Mouse (Mus musculus) hindbrain, embryonic 14.5 days (tissue): ENCODE measurements around the gene Rdh16f2. TPM values are rescaled to one million over a fixed set of nuclear protein-coding genes. Genes with fewer than 3 reads are reported as not detected.
"Not testable (repeated sequence)": the region's sequence is repeated elsewhere in the genome, so short reads cannot be mapped to it uniquely, and the experiment has no call there.

Source experiments
- ATAC-seq: fragments of 200-750 bp; cut with Nextera tagmentation; 2 replicates; pipeline ENCODE4 v1.8.0; 2017; ENCODE audit warnings: moderate number of reproducible peaks, mild to moderate bottlenecking, moderate TSS enrichment, moderate library complexity; ENCODE audit not compliant: low FRiP score
- DNase-seq: peaks from one replicate; pipeline ENCODE4 v3.0.0-alpha.2; 2015; ENCODE audit warnings: low spot score
- H3K27ac ChIP-seq: fragments of 300-500 bp; sonication (generic); 2 replicates; pipeline ENCODE4 v1.5.1; 2014; ENCODE audit warnings: mild to moderate bottlenecking, moderate library complexity
- H3K27me3 ChIP-seq: fragments of 300-500 bp; sonication (generic); 2 replicates; pipeline ENCODE4 v1.6.1; 2014; ENCODE audit warnings: mild to moderate bottlenecking, low read length, mixed read lengths; ENCODE audit not compliant: control insufficient read depth, insufficient read depth
- H3K36me3 ChIP-seq: fragments of 300-500 bp; sonication (generic); replicated peaks from 2 replicates; pipeline ENCODE4 v1.6.1; 2014; ENCODE audit not compliant: control insufficient read depth, insufficient read depth
- H3K4me1 ChIP-seq: fragments of 300-500 bp; sonication (generic); replicated peaks from 2 replicates; pipeline ENCODE4 v1.6.1; 2014; ENCODE audit warnings: antibody characterized with exemption, low read length, mixed read lengths; ENCODE audit not compliant: control insufficient read depth, insufficient read depth
- H3K4me2 ChIP-seq: fragments of 300-500 bp; sonication (generic); replicated peaks from 2 replicates; pipeline ENCODE4 v1.6.1; 2014; ENCODE audit warnings: mild to moderate bottlenecking, moderate library complexity
- H3K4me3 ChIP-seq: fragments of 300-500 bp; sonication (generic); replicated peaks from 2 replicates; pipeline ENCODE4 v1.5.1; 2014; ENCODE audit warnings: mild to moderate bottlenecking, low read length
- H3K9ac ChIP-seq: fragments of 300-500 bp; sonication (generic); 2 replicates; pipeline ENCODE4 v1.6.1; 2014
- H3K9me3 ChIP-seq: fragments of 300-500 bp; sonication (generic); 2 replicates; pipeline ENCODE4 v1.6.1; 2016; ENCODE audit warnings: low read length; ENCODE audit not compliant: control insufficient read depth
- whole genome bisulfite sequencing: fragments of 180-500 bp; shearing (Covaris S2); extraction: QIAGEN DNeasy Blood & Tissue Kit; methylation state at CpG from one replicate; pipeline ENCODE4 v1.1.7; 2014; 5-methylcytosine and 5-hydroxymethylcytosine counted together
- polyA plus RNA-seq: library from polyadenylated mRNA; unstranded; fragments of >200 nt; fragmentation: Nextera tagmentation; extraction: Ambion mirVana; gene quantifications from 2 replicates; pipeline ENCODE4 v1.2.1, GENCODE M21; 2014

Gene Rdh16f2
- polyA plus RNA-seq, 1 experiment from 2014 or later = not detected

DNA sequence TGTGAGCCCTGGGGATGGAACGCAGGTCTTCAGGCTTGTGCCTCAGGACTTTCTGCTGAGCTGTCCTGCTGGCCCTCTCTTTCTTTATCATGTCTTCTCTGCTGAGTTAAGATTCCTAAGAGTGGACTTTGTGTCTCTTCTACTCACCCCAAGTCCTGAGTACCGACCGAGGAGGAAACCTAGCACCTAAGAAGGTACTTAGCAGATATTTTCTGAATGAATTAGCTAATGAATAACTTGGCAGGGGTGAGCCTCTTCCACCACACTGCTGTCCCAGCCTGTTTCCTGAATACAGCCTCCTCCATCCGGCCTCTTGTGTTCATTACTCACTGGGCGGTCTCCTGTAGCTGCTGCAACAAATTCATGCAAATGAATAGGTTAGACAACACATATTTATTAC, 33.5 kb downstream of the Rdh16f2 start:
- Histone ChIP-seq H3K27me3 (no peaks in the 10 kb centered on the region), H3K36me3 (no peaks in the 10 kb centered on the region), H3K4me2 (no peak overlapping the region), H3K27ac (no peak overlapping the region), H3K4me1 (0 out of 2 replicates have a peak, but pooled peaks cover under 1% of the 10 kb centered on the region), H3K9ac (no peak overlapping the region), H3K4me3 (no peak overlapping the region), H3K9me3 (no peaks in the 10 kb centered on the region)
- WGBS = 59% methylated on average over 5 of the region's 5 CpGs
- ATAC-seq (no peak), DNase-seq (no peak)

DNA sequence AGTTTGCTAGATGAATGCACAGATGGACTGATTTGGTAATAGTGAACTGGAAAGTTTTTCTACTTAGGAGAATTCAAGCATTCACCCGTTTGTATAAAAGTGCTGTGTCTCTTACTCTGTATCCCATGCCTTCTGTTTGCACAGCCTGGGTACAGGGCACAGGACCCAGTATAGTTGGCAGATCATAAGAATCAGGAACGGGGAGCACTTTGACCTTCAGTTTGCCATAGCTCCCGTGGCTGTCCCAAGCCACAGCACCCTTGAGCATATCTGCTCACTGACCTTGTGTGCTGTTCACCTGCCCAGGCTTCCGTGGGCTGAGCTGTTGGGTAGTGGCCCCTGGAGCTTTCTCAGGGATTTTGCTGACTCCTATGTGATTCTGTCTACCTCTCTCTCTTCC, 35.5 kb downstream of the Rdh16f2 start:
- Histone ChIP-seq H3K36me3 (no peaks in the 10 kb centered on the region), H3K4me1 (0 out of 2 replicates have a peak, but pooled peaks cover 3% of the 10 kb centered on the region), H3K27me3 (no peaks in the 10 kb centered on the region), H3K9ac (no peak overlapping the region), H3K27ac (no peak overlapping the region), H3K4me3 (no peak overlapping the region), H3K9me3 (no peaks in the 10 kb centered on the region), H3K4me2 (no peak overlapping the region)
- ATAC-seq (no peak), DNase-seq (no peak)
- 88% methylated on average over 4 of the region's 4 CpGs for WGBS

DNA sequence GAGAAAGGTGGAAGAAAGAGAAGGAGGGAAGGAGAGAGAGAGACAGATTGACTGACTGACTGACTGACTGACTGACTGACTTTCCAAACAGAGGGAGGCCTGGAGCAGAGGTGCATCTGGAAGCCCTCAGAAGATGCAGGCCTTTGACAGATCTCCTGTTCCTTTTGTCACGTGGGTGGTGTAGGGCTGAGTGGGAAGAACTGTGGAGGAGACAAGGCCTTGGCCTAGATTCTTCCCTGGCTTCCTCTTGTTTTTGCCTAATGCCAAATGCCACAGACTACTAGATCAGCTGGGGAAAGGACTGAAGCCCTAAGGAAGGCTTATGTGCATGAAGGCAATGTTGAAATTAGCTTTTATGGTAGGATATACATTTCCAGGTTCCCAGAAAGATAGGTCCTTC, 36.8 kb downstream of the Rdh16f2 start:
- H3K4me2 ChIP-seq = no peak overlapping the region
- H3K4me1 ChIP-seq = 0 out of 2 replicates have a peak, but pooled peaks cover 3% of the 10 kb centered on the region
- no peaks in the 10 kb centered on the region for H3K27me3 ChIP-seq
- H3K27ac ChIP-seq = no peak overlapping the region
- H3K9ac ChIP-seq = no peak overlapping the region
- H3K9me3 ChIP-seq = no peaks in the 10 kb centered on the region
- no peak for ATAC-seq
- H3K36me3 ChIP-seq = no peaks in the 10 kb centered on the region
- 63% methylated on average over 1 of the region's 1 CpGs for WGBS
- no peak overlapping the region for H3K4me3 ChIP-seq
- no peak for DNase-seq

DNA sequence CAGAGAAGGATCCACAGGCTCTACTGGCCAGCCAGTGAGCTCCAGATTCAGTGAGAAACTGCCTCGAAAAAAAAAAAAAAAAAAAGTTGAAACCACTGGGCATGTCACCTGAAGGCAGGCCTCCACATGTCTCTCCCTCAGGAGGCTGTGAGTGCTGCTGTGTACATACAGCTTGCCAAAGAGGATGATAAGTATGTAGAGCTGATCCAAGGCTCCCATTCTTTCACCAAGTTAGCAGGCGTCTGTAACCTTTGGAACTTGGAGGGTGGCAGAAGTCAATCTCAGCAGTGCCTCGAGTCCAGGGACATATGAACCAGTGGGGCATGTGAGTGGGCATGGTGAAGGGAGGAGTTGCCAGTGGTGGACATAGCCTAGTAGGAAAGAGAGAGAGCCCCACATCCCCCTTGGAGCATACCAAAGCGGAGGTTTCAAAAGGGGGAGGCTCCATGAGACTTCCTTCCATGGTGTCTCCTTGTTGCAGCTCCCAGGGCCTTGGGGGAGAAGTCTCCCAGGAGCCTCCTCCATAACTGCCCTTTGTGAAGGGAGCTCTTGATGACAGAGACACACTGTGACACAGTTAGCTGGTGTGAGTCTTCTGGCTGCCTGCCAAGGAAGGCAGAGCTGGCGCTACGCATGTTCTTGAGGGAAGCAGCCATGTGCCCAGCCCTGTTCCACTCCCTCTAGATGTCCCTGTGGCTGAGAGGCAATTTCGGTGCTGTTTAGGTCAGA, 38.6 kb downstream of the Rdh16f2 start:
- H3K4me2 ChIP-seq = no peak overlapping the region
- no peaks in the 10 kb centered on the region for H3K27me3 ChIP-seq
- H3K9me3 ChIP-seq = no peaks in the 10 kb centered on the region
- no peak overlapping the region for H3K9ac ChIP-seq
- no peak overlapping the region for H3K4me3 ChIP-seq
- H3K27ac ChIP-seq = no peak overlapping the region
- DNase-seq (no peak), ATAC-seq (no peak)
- no peaks in the 10 kb centered on the region for H3K36me3 ChIP-seq
- H3K4me1 ChIP-seq = 0 out of 2 replicates have a peak, but pooled peaks cover 3% of the 10 kb centered on the region
- 65% methylated on average over 7 of the region's 7 CpGs for WGBS

DNA sequence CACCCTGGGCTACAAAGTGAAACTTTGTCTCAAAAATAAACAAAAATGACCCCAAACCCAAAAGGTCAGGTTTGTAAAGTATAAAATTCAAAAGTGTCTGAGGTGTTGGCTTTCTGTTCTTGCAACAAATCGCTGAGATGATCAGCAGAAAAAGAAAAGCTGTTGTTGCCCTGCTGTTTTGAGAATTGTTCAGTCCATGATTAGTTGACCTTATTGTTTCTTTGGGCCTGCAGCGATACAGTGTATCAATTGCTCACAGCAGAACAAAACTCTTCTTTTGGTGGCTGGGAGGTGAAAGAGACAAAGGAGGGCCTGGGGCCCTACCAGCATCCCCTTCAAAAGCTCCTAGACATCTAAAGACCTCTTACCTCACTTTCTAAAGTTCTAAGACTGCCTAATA, 39.9 kb downstream of the Rdh16f2 start:
- no peak overlapping the region for H3K4me2 ChIP-seq
- H3K4me3 ChIP-seq = no peak overlapping the region
- H3K27ac ChIP-seq = no peak overlapping the region
- no peaks in the 10 kb centered on the region for H3K9me3 ChIP-seq
- H3K36me3 ChIP-seq = no peaks in the 10 kb centered on the region
- ATAC-seq (no peak), DNase-seq (no peak)
- H3K4me1 ChIP-seq = 0 out of 2 replicates have a peak, but pooled peaks cover 3% of the 10 kb centered on the region
- H3K9ac ChIP-seq = no peak overlapping the region
- H3K27me3 ChIP-seq = no peaks in the 10 kb centered on the region
- WGBS = 44% methylated on average over 2 of the region's 2 CpGs

DNA sequence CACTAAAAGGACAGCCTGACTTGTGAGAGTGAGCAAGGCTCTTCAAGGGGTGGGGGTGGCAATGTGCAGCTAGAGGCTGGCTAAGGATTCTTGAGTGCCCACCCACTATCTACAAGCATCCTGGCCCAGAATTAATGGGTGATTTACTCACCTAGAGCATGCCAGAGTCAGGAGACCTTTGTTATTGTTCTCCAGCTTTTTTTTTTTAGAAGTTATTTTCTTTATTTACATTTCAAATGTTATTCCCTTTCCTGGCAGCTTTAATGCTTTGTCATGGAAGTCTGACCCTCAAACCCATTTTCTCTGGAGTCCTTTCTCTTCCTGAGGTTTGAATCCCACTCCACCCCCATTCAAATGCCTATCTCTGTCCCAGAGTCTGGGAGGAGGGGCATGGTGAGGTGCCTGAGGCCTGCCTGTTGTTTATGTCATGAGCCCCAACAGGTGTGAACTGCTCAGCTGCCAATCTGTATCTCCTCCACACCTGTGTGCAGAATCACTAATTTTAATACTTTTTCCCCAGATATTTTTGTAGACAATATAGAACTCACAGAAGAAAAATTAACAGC, 41.2 kb downstream of the Rdh16f2 start:
- Histone ChIP-seq H3K27me3 (no peaks in the 10 kb centered on the region), H3K27ac (no peak overlapping the region), H3K4me3 (no peak overlapping the region), H3K4me2 (no peak overlapping the region), H3K9me3 (no peaks in the 10 kb centered on the region), H3K4me1 (0 out of 2 replicates have a peak, but pooled peaks cover 3% of the 10 kb centered on the region), H3K36me3 (no peaks in the 10 kb centered on the region), H3K9ac (no peak overlapping the region)
- DNase-seq (no peak), ATAC-seq (no peak)

DNA sequence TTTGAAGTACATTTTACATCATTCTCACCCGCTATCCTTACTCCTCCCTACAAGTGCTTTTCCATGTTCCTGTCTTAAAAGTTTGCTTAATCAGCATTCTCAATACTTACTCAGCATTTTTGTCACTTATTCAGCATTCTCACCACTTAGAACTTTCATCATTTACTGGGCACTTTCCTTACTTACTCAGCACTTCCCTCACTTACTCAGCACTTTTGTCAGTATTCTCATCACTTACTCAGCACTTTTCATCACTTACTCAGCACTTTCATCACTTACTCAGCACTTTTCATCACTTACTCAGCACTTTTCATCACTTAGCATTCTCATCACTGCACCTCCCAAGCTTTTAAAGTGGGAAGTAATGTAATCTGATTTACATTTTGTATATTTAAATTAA, 49.3 kb downstream of the Rdh16f2 start:
- no peaks in the 10 kb centered on the region for H3K36me3 ChIP-seq
- H3K27ac ChIP-seq = no peak overlapping the region
- H3K4me3 ChIP-seq = no peak overlapping the region
- no peak overlapping the region for H3K9ac ChIP-seq
- H3K4me2 ChIP-seq = no peak overlapping the region
- WGBS = 94% methylated on average over 1 of the region's 1 CpGs
- no peaks in the 10 kb centered on the region for H3K4me1 ChIP-seq
- no peaks in the 10 kb centered on the region for H3K9me3 ChIP-seq
- no peak for DNase-seq
- no peak for ATAC-seq
- H3K27me3 ChIP-seq = no peaks in the 10 kb centered on the region

DNA sequence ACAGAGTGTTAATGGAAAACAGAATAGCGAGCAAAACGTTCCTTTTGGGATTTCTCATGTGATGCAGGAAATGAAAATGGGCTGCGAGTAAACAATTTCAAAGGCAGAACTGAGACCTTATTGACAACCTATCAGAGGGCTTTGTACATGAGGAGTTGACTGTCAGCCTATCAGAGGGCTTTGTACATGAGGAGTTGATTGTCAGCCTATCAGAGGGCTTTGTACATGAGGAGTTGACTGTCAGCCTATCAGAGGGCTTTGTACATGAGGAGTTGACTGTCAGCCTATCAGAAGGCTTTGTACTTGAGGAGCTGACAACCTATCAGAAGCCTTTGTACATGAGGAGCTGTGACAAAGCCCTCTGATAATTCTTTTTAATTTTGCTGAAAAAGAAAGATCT, 50.9 kb downstream of the Rdh16f2 start:
- H3K9ac ChIP-seq, H3K27ac ChIP-seq, H3K4me3 ChIP-seq, H3K4me1 ChIP-seq, ATAC-seq, DNase-seq, H3K36me3 ChIP-seq, H3K27me3 ChIP-seq, H3K4me2 ChIP-seq, H3K9me3 ChIP-seq: not testable (repeated sequence)
- 83% methylated on average over 3 of the region's 3 CpGs for WGBS

DNA sequence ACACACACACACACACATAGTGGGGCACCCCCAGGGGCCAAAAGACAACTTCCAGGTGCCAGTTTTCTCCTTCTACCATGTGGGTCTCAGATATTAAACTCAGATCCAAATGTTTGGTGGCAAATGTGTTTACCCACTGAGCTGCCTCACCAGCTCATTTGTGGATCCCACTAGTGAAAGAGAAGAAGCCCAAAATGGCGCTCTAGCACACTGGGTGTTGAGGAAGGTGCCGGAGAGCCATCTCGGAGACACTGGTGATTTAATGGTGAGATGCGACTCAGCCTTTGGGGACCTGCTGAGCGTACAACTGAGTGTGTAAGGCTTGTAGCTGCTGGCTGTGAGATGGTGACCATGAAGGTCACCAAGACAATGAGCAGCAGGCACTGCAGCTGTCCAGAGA, 51.4 kb downstream of the Rdh16f2 start:
- Histone ChIP-seq H3K4me3 (no peak overlapping the region), H3K4me2 (no peak overlapping the region), H3K9me3 (no peaks in the 10 kb centered on the region), H3K9ac (no peak overlapping the region), H3K4me1 (no peaks in the 10 kb centered on the region), H3K36me3 (no peaks in the 10 kb centered on the region), H3K27me3 (no peaks in the 10 kb centered on the region), H3K27ac (no peak overlapping the region)
- ATAC-seq (no peak), DNase-seq (no peak)
- 93% methylated on average over 5 of the region's 5 CpGs for WGBS
